Mouse (Mus musculus) liver, postnatal 0 days (tissue): Measurements from ENCODE around the gene Cwc25.

Source experiments
- CTCF ChIP-seq: sonication (generic); IDR thresholded peaks from 2 replicates; pipeline ENCODE4 v1.5.1; 2016; ENCODE audit warnings: antibody characterized with exemption, low read depth
- EP300 ChIP-seq: IDR thresholded peaks from 2 replicates; pipeline ENCODE4 v1.6.1; 2016; ENCODE audit warnings: antibody characterized with exemption, low read depth, mild to moderate bottlenecking

DNA sequence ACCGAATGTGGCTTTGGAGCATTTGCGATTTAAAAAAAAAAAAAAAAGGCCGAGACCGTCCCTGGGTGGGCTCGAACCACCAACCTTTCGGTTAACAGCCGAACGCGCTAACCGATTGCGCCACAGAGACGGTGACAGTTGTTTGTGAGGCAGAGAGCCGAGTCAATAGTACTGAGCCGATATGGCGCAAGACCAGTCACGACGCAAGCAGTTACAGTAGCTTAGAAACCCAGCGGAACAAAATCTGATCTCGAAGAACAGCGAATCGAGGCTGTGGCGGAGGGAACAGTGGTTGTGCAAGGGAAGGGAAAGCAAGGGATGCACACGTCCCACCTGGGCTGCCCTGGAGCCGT is 64.0 kb downstream of the Cwc25 start:
- no peak for TF ChIP-seq CTCF
- TF ChIP-seq EP300, result no peak; the same call in 1 of the 2 replicates
